Mouse (Mus musculus): ENCODE measurements around the gene Pbx4.

DNA sequence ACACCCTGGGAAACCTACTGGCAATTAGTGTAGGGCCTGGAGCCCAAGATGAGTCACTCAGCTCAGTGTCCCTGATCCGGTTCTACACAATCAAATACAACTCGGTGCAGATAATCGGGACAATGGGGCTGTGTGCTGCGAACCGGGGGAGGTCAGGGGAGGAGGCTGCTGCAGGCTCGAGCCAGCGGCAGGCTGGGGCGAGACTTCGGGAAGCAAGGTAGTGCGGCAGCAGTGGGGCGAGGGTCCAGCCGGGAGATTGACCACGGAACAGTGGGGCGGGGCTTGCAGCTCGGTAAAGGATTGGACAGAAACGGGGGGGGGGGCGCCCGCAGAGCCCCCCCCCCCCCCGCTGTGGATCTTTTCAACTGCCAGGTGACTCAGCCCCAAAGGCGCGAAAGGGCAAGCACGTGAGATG lies 10.3 kb upstream of the Pbx4 start:
- TF ChIP-seq CTCF (IDR thresholded peaks at IDR 0.05; ENCODE audit: low read depth): no peak
- TF ChIP-seq EP300 (IDR thresholded peaks at IDR 0.05; ENCODE audit: low read depth): no peak
